8 mouse cellular contexts compared by ENCODE assay signal in the genomic region with DNA sequence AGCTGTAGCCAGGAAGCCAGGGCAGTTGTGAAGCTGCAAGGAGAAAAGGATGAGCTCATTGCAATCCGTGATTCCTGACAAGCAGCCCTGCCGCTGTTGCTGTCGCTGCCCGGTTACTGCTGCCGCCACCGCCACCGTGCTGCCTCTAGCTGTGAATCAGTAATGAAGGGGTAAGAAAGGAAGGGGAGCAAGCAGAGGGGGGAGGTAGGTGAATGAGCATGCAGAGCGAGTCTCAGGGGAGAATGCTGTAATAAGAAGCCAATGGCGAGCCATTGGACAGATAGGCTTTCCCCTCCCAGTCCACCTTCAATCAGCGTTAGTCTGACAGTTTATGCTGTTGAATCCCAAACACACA.
DNase-seq lines count a peak whose midpoint lies in the region; ATAC-seq and TF ChIP-seq lines count a peak whose summit lies in the region.

No protein-coding gene starts in this region.

- no peaks in the 10 kb centered on the region for H3K27me3 ChIP-seq in forebrain, embryonic 16.5 days (replicated peaks; ENCODE audit: control insufficient read depth, insufficient read depth, low read length)
- no peaks in the 10 kb centered on the region for H3K27me3 ChIP-seq in hindbrain, embryonic 10.5 days (ENCODE audit: insufficient read depth, poor library complexity, severe bottlenecking)
- H3K27me3 ChIP-seq in lung, postnatal 0 days (replicated peaks; ENCODE audit: insufficient read depth, low read length), result no peaks in the 10 kb centered on the region

- H3K9ac ChIP-seq in forebrain, embryonic 16.5 days (replicated peaks; ENCODE audit: low read depth, low read length), result peak overlapping the region; percentile 72
- H3K9ac ChIP-seq in lung, postnatal 0 days (replicated peaks; ENCODE audit: low read depth), result 0 out of 2 replicates have a peak overlapping the region, but pooled peaks have one; percentile 34

- peaks cover 10% of the 10 kb centered on the region for H3K4me1 ChIP-seq in forebrain, embryonic 16.5 days (replicated peaks; ENCODE audit: control insufficient read depth, insufficient read depth, low read length)
- H3K4me1 ChIP-seq in hindbrain, embryonic 10.5 days (replicated peaks), result peaks cover 17% of the 10 kb centered on the region
- H3K4me1 ChIP-seq in lung, postnatal 0 days (ENCODE audit: insufficient read depth, low read depth, low read length), result 0 out of 2 replicates have a peak, but pooled peaks cover 3% of the 10 kb centered on the region

- no peak for TF ChIP-seq CTCF in lung, postnatal 0 days (IDR thresholded peaks at IDR 0.05)

- 0% methylated on average over 10 of the region's 10 CpGs for WGBS in forebrain, embryonic 16.5 days
- WGBS in hindbrain, embryonic 10.5 days, result 0% methylated on average over 10 of the region's 10 CpGs
- 1% methylated on average over 10 of the region's 10 CpGs for WGBS in lung, postnatal 0 days

- peak overlapping the region; percentile 54 for H3K4me3 ChIP-seq in forebrain, embryonic 16.5 days (replicated peaks; ENCODE audit: low read length)
- H3K4me3 ChIP-seq in hindbrain, embryonic 10.5 days, result peak overlapping the region; percentile 49
- H3K4me3 ChIP-seq in lung, postnatal 0 days (ENCODE audit: low read depth, low read length), result peak overlapping the region; percentile 17; the same call in 1 of the 2 replicates

- peak overlapping the region; percentile 93 for H3K27ac ChIP-seq in forebrain, embryonic 16.5 days (ENCODE audit: low read length)
- peak overlapping the region; percentile 83 for H3K27ac ChIP-seq in hindbrain, embryonic 10.5 days
- H3K27ac ChIP-seq in lung, postnatal 0 days (ENCODE audit: low read length), result no peak overlapping the region

- H3K9me3 ChIP-seq in forebrain, embryonic 16.5 days (ENCODE audit: control insufficient read depth, low read length), result no peaks in the 10 kb centered on the region
- no peaks in the 10 kb centered on the region for H3K9me3 ChIP-seq in hindbrain, embryonic 10.5 days
- H3K9me3 ChIP-seq in lung, postnatal 0 days (ENCODE audit: low read length), result no peaks in the 10 kb centered on the region

- H3K36me3 ChIP-seq in forebrain, embryonic 16.5 days (ENCODE audit: control insufficient read depth, insufficient read depth), result no peaks in the 10 kb centered on the region
- H3K36me3 ChIP-seq in hindbrain, embryonic 10.5 days, result no peaks in the 10 kb centered on the region
- no peaks in the 10 kb centered on the region for H3K36me3 ChIP-seq in lung, postnatal 0 days (ENCODE audit: insufficient read depth, low read length)

- peak overlapping the region; percentile 57 for H3K4me2 ChIP-seq in forebrain, embryonic 16.5 days (ENCODE audit: low read length)
- H3K4me2 ChIP-seq in lung, postnatal 0 days (replicated peaks; ENCODE audit: low read depth, low read length), result peak overlapping the region; percentile 53

- ATAC-seq in forebrain, embryonic 16.5 days, result peak; percentile 93
- peak; percentile 62; the same call in 1 of the 2 replicates for ATAC-seq in lung, postnatal 0 days

- no peak for TF ChIP-seq EP300 in lung, postnatal 0 days (IDR thresholded peaks at IDR 0.05)

- peak; percentile 42 for DNase-seq in NIH3T3 (ENCODE audit: low read depth)
- DNase-seq in cerebellum, adult 11-12 months, result peak; percentile 84
- peak; percentile 67 for DNase-seq in hindbrain, embryonic 10.5 days (ENCODE audit: low spot score)
- peak; percentile 75 to 80 for DNase-seq in layer of hippocampus, postnatal 10 days (ENCODE audit: low spot score in 2 of 2)
- peak; percentile 55 for DNase-seq in lung, postnatal 0 days (ENCODE audit: low spot score)
- DNase-seq in right cerebral cortex, adult 2 months (ENCODE audit: low spot score in 2 of 2), result peak; percentile 84 to 85
- no peak for DNase-seq in thymus, adult 18-20 months

Comparison
In these comparisons a context has a peak if more than half of its experiments do, and no peak if none do; other contexts are left out.
1. DNase-seq: peak in NIH3T3 (single experiment), cerebellum, adult 11-12 months (single experiment), hindbrain, embryonic 10.5 days (single experiment), layer of hippocampus, postnatal 10 days (2 of 2), lung, postnatal 0 days (single experiment) and right cerebral cortex, adult 2 months (2 of 2); none in thymus, adult 18-20 months (0 of 2).
2. Peak in every context shown above with its lines, with median percentiles within 50 percentile points of each other: H3K4me3 ChIP-seq.